Mouse (Mus musculus) bone marrow, adult 2 months (tissue): ENCODE measurements around the gene Stra6l.

Experiments used
- CTCF ChIP-seq: fragments of 200-500 bp; IDR thresholded peaks from 2 replicates; pipeline ENCODE4 v1.5.1; 2011; ENCODE audit warnings: low read length, control low read depth; ENCODE audit not compliant: control insufficient read depth, insufficient read depth
- POLR2A ChIP-seq: fragments of 200-500 bp; IDR thresholded peaks from 2 replicates; pipeline ENCODE4 v1.6.1; 2011; ENCODE audit warnings: low read depth, mild to moderate bottlenecking, control low read depth, low read length, borderline replicate concordance; ENCODE audit not compliant: control insufficient read depth

DNA sequence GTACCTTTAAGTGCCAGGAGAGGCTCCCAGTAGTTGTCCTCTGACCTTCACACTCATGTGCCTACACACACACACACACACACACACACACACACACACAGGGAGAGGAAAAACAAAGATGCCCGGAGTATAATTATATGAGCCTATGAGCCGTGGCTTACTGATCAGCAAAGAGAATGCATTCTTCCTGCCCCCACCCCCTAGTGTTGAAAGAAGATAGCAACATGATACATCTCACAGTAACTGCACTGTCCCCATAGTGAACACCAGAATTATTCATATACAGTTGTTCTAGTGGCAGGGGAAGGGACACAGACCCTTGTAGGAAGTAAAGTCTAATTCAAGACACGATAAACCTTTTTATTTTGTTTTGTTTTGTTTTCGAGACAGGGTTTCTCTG is 61.5 kb downstream of the Stra6l start:
- no peak for TF ChIP-seq POLR2A
- TF ChIP-seq CTCF, result no peak
